Mouse (Mus musculus) CD4-positive helper T cell, adult 2 months (primary cell): ENCODE measurements around the gene Wnt4.

Source experiments
- DNase-seq: peaks from one replicate; pipeline ENCODE4 v3.0.0-alpha.2; 2012; ENCODE audit warnings: low read depth, missing footprints, low spot score

Wnt4 gene

DNA sequence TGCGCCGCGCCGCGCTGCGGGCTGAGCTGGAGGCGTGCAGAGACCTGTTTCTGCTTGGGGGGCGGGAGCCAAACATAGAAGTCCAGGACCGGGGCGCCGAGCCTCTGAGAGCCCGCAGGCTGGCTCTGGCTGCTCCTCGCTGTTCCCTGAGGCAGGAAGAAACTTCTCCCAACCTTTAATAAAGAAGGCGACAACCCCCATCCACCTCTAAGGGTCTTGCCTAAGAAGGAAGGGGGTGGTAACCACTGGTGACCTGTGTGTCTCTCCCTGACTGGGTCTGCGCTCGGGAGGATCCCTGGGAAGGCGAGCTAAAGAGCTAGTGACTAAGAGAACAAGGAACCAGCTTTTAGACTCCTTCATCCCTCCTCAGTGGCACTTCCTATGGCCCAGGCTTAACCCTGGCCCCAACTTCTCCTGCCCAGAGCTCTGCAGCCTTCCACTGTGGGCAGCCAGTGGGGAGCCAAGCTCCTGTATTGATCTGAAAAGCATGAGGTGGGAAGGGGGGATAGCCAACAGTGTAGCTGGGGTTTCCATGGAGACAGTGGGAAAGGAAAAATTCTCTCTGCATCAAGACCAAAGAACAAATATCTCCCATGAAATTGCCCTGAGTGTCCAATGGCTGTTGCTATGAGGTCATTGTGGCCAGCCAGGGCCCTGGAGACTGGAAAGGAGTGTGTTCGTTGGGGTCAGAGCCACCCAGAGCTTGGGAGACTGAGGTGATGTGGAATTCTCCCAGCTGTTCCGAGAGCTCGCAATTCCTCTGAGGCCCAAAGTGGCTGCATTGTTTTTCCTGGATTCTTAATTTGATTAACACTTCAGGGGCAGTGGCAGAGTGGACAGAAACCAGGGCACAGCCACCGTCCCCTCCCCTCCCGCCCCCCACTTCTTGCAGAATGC is 1.1 kb downstream of the Wnt4 start:
- DNase-seq: no peak

DNA sequence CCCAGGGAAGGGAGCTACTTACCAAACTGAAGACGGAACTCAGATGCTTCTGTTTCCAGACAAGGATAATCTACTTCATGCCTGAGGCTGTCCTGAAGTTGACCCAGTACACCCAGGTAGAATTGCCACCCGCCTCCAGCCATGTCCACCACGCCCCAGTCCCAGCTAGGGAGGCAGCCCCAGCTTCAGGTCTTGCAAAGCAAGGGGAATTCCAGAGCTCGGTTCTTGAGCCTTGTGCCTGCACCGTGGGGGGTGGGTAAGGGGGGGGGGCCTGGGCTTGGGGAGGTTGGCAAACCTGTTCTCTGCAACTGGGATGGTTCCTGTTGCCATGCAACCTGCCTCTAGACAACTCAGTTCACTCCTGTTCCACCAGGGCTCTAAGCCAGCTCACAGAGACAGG is 2.1 kb downstream of the Wnt4 start:
- no peak for DNase-seq

DNA sequence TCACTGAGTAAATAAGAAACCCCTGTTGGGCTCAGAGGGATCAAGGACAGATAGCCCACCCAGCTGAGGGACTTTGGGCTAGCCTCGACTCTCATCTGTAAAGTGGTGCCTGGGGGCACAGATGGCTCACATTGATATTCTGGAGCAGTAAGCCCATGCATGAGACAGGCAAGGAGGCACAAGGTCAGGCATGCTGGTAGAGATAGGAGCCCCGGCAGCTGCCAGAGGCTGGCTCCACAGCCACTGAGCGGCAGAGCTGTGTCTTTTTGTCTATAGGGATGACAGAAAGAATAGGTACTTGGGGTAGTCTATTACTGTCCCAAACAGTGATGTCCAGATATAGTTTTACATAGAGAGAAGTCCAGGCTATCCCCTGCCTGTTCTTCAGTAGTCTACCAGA is 4.0 kb downstream of the Wnt4 start:
- no peak for DNase-seq

DNA sequence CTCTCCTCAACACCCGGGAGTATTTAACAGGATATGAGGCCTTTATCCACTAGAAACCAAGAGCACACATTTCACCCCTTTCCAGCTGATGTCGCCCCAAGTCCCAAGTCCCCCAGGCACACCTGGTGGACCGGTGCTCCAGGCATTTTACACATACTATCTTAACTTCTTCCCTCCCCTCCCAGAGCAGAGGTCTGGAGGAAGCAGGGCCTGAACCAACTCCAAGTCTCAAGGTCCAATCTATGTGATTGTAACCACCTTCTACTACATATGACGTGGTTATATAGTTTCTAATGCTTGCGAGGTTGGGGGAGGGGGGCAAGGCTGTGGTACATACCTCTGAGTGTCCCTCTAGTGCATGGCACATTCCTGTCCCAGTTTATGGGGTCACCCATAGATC is 4.8 kb downstream of the Wnt4 start:
- DNase-seq: no peak

DNA sequence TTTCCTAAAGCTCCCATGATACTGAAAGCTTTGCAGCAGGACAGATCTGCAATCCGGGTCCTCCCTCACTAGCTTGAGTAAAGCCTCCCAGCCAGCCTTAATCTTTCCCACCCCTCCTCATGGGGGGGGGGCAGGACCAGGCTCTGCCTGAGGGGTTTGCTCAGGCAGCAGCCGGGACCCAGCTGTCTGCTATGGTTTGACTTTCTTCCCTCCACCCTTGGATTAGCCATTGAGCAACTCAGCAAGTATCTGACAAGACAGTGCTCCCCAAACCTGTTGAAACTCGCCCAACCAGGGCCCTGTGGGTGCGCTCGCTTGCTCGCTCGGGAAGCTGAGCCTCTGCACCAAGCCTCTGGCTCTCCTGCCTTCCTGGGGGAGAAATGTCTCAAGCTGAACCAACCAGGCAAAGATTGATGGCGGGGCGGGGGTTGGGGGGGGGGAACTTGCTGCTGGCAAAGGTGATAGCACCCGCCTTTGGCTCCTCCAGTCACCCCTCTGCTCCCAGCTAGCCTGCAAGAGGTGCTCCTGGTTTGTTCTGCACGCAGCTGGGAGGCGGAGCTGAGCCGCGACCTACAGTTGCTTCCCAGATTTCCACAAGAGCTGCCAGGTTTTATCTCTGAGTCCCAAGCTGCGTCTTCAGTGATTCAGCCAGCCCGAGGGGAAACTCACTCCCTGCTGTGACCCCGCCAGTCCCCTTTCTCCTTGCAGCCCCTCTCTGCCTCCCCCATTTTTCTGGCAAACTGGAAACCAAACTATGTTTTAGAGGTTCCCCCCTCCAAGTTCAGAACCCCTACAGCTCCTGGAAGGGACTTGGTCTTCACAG is 5.5 kb downstream of the Wnt4 start:
- DNase-seq: no peak

DNA sequence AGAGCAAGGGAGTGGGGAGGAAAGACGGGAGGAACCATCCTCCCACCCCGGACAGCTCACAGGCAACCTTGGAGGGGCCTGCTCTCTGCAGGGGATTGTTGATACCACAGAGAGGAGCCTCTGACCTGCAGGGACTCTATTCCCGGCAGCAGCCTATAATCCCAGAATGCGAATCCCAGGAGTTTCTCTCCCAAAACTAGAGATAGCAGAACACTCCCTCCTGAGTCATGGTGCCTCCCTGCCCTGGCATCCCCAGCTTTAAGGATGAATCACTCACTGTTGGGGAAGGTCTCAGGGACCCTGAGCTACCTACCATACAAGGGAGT is 6.1 kb downstream of the Wnt4 start:
- no peak for DNase-seq

DNA sequence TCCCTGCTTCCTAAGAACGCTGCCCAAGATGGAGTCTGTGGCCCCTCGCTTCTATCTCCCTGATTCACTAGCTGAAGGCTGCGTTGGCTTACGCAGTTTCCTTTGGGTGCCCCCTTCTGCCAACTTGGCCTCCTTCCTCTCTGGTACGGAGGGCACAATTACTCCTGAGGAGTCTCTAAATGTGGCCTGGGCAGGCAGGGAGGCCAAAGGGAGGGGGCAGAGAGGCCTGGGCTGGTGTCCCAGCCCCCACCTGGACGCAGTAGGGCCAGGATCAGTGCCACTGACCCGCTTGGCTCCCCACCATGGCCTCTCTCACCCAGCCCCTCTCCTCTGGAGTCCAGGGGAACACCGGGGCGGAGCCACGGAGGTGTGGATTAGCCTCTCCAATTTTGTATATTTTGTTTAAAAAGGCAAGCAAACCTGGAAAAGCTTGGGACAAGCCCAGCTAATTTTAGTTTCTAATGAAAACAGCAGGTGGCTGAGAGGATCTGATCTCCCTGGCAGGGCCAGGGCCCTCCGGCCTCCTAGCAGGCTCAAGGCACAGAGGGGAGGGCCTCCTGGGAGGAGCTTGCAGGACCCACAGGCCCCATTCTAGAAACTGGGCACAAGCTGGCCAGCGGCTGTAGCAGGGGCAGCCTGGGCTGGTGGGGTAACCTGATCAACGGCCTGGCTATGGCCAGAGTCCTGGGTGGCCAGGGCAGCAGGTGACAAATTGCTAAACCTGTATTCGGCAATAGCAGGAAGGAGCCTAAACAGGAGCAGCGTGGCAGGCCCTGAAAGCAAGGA is 8.8 kb downstream of the Wnt4 start:
- no peak for DNase-seq

DNA sequence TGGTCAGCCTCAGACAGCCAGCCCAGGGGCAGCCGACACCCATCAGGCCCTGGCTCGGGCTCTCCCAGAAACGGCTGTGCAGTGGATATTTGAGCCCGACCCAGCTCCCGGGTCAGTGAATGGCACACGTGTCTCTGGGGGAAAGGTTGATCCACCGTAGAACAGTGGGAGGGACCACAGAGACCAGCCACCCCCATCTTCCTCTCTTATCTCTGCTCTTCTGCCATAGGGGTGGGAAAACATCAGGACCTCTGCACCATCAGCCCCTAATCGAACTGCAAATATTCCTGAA is 9.3 kb downstream of the Wnt4 start:
- DNase-seq: no peak

DNA sequence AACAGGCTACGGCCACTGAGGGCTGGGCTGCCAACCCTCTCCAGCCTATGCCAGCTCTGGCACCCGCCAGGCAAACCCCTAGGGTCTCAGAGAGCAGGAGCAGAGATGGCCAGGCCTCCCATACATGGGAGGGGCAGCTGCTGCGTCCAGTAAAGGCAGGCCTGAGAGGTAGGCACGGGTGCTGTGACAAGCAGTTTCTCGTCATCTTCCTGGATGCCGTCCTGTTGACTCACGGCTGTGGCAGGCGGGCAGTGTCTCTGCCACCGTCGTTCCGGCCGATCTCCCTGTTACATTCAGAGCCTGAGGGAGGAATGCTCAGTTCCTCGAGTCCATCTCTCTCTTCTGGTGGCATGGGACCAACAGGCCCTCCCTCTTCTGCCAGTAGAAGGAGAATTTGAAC is 9.9 kb downstream of the Wnt4 start:
- no peak for DNase-seq

DNA sequence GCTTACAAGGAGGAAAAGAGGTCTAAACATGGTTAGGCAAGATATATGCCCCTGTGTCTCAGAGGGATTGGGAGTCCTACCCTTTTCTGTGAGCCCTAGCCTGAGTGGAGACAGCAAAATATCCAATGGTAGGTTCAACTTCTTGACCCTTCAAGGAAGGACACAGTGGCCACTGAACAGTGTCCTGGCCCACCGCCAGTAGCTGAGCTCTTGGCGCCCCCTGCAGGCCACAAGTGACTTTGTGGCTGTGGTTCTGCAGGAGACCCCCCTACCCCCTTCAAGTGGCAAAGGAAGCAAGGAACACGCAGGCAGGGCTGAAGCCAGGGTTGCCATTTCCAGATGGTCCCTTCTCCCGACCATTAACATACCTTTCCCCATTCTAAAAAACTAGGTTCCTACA is 10.5 kb downstream of the Wnt4 start:
- no peak for DNase-seq

DNA sequence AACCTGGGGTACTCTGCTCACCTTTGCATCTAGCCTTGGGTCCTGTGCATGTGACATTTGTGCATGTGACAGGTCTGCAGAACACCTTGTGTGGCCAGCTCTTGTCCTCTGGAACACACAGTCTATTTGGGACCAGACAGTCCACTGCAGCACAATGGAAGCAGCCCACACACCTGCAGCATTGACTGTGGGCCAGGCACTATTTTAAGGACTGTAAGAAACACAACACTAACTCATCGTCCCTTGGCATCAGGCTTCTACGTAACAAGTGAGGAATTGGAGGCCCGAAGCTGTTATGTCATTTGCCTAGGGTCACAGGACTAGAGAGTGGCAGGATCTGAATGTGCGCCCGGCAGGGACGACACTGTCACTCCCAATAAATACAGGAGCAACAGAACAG is 12.4 kb downstream of the Wnt4 start:
- no peak for DNase-seq

DNA sequence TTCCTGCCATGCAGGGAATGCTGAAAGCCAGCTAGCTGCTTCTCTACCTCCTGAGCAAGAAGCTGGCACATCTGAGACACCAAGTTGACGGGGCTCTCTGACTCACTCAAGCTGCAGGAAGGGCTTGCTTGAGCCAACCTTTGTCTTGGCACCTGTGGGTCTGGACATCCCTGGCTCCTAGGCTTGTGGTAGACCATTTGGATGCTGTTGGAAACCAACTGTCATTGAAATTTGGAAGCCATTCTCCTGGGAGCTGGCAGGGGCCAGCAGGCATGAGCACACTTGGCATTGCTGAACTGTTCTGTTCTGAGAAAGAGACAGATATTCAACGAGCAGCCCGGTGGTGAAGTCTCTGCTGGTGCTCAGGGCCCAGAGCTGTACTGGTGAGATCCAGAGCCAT is 13.0 kb downstream of the Wnt4 start:
- no peak for DNase-seq

DNA sequence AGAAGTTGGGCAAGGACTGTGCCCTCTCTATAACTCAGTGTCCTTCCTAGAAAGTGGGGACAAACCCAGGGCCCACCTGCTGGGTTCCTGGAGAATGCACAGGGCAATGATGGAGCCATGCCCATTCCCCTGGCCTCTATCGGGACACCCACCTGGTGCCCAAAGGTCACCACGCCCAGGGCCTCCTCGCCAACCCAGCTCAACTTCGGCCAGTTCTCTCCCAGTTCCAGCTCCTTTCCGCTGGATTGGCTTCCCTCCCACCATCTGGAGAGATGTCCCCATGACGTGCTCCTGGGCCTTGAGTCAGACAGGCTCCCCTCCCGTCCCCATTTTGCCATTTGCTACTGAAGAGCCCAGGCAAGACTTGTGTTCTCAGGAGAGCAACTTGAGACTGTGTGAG is 15.3 kb downstream of the Wnt4 start:
- DNase-seq: no peak

DNA sequence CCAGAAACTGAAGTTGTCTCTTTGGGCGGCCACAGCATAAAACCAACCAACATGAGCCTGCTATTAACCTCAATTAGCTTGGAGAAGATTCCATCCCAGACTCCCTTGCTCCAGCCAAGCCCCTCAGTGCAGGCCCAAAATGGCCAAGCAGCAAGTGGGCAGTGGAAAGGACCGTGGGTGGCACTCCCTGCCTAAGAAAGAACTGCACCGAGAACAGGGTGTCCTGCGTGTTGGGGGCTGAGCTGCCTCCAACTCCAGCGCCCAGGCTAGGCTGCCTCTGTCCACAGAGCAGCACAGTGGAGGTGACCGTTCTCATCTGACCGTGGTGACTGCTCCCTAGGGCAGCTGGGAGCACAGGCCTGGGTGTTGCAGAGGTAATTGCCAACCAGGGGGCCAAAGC is 16.7 kb downstream of the Wnt4 start:
- DNase-seq: no peak

DNA sequence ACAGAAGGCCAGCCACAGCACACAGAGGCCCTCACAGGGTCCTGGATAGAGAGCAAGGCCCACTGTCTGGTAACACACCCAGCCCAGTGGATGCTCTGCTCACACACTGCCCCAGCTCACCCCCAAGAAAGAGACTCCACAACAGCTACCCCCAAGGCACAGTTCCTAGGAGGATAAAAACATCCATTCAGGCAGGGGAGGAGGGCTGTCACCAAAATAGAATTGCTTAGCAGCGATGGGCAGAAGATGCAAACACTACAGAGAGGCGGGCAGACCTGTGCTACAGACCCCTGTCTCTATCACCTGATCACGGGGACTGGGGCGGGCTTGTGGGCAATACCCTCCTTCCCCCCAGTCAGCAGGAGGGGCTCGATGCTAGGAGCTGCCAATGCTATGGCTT is 17.2 kb downstream of the Wnt4 start:
- DNase-seq: no peak

DNA sequence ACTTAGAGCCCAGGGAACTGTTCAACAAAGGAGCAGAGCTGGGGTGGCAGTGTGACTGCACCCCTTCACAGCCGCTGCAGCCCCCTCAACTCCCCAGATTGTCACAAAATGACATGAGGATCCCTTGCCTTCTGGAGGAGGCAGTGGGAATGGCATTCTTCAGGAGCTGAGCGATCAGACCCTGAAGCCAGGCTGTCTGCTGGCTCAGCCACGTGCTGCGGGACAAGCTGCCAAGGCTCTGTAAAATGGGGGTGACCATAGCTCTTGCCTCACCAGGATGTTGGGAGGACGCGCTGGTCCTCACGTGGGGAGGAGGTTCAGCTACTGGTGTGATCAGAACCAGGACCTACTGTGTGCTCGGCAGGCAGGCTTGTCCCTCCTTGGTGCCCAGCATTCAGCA is 17.7 kb downstream of the Wnt4 start:
- no peak for DNase-seq

DNA sequence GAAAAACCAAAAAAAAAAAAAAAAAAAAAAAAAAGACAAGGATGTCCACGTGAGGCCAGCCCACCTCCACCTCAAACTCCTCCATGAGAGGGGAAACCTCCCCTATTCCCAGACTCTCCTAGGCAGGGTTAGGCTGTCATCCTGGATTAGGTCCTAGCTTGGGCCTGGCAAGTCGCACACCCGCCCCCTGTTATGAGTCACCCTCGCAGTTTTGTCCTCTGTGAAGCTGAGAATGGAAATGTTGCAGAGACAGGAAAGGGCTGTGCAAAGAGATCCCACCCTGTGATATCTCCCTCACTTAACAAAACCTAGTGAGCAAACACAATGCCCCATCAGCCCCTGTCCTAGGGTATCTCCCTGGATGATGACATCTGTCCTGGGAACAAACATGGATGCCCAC is 20.3 kb downstream of the Wnt4 start:
- DNase-seq: no peak

DNA sequence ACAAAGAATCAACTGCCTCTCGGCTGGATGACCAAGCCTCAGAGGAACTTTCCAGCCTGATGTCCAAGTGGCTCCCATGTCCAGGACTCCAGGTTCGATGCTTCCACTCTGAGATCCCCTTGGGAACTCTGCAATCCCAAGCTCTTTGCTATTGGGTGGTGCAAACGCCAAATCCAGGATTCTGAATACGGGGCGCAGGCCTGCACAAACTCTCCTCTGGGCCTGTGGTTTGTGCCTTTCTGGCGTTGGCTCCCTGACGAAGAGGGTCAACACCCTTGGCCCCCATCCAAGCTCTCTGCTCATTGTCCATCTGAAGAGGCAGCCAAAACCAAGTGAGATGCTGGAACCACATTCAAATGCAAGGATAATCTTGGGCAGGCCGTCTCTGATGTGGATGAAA is 21.1 kb downstream of the Wnt4 start:
- no peak for DNase-seq

DNA sequence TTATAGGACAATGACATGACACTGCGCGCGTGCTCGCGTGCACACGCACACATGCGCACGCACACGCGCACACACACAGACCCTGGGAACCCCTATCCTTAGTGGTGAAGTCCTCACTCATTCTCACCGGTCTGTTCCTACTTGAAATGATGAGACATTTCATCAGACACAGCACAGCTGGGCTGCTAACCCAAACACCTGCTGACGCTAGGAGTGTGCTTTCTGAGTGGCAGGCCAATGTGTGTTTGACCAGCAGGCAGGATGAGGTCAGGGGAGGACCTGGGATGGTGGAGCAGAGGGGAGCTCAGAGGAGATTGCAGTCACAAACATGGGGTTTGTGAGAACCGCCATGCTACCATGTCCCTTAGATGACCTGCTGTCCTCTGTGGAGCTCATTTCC is 22.9 kb downstream of the Wnt4 start:
- DNase-seq: no peak

DNA sequence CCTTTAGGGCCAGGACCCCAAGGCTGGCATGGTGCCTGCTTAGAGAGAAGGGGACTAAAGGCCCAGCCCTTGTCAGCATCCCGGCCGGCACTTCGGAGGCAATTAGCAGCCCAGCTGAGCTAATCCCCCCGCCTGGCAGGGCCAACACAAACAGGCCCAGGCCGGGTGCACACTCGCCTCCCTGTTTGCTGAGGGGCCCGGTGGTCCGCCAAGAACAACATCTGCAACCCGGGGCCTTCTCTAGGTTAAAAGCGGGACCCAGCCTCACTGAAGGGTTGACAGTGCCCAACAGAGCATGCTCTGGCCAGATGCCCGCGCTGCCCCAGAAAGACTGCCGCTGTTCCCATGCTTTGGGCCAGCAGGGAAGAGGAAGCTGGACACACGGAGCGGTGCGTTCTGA is 24.3 kb downstream of the Wnt4 start:
- DNase-seq: no peak

DNA sequence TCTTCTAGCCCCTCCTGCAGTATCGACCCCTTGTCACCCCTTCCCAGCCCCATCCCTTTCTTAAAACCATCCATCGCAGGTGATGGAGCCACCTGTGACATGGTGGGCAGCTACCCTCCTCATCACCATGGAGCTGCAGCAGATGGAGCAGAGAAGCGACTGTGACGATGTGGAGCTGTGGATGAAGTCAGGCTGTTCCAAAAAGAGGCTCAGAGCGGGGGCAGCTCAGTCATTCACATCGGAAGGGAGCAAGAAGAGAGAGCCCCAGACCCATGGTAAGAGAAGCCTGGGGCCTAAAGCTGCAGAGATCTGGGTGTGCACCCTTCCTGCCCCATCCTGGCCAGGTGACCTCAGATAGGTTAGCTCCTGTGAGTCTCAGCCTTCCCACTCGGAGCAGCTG is 26.8 kb downstream of the Wnt4 start:
- no peak for DNase-seq

DNA sequence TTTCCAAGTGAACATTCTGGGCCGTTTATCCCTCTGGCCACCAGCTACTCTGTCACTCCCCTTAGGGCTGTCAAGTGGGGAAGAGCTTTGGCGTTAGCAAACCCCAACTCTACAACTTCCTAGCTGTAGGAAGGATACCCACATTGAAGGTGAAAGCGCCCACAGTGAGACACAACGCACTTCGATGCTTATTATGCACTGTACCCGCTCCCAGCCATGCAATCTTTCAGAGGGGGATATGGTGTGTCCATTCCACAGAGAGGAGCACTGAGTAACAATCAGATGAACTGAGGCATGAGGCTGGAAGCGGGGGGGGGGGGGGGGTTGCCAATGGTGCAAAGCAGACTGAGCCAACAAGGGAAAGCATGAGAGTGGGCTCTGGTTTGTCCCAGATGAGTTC is 27.8 kb downstream of the Wnt4 start:
- DNase-seq: no peak
